Mouse (Mus musculus): ENCODE data around the gene Ndufaf4.
A peak's percentile ranks its signal among the peaks of the same experiment; 100 is the strongest.
"Not testable (repeated sequence)": the region's sequence is repeated elsewhere in the genome, so short reads cannot be mapped to it uniquely, and the experiment has no call there.

The Ndufaf4 gene

GRCm38 (mm10) chr4:24897851-24898515 is at the start of gene Ndufaf4:
TSS of gene Ndufaf4 (plus strand) at chr4:24898083.
- DNase-seq (ENCODE audit: low spot score in 2 of 2), result peak; percentile 99 to 100

GRCm38 (mm10) chr4:24850401-24851325 is 47.2 kb upstream of the Ndufaf4 start, which contains the start of gene Klhl32:
TSS of gene Klhl32 (minus strand) at chr4:24851124.
- DNase-seq (ENCODE audit: low spot score in 2 of 2), result peak; percentile 56 to 86

- no peak for DNase-seq (ENCODE audit: low spot score in 2 of 2)
Observed at GRCm38 (mm10) chr4:24865691-24866090, 32.2 kb upstream of the Ndufaf4 start.

GRCm38 (mm10) chr4:24869230-24869629 is 28.7 kb upstream of the Ndufaf4 start:
- DNase-seq (ENCODE audit: low spot score in 2 of 2), result no peak

GRCm38 (mm10) chr4:24889386-24889785 is 8.5 kb upstream of the Ndufaf4 start:
- DNase-seq (ENCODE audit: low spot score in 2 of 2), result not testable (repeated sequence)

GRCm38 (mm10) chr4:24892293-24892692 is 5.6 kb upstream of the Ndufaf4 start:
- not testable (repeated sequence) for DNase-seq (ENCODE audit: low spot score in 2 of 2)

GRCm38 (mm10) chr4:24894625-24895024 is 3.3 kb upstream of the Ndufaf4 start:
- DNase-seq (ENCODE audit: low spot score in 2 of 2), result no peak

- no peak for DNase-seq (ENCODE audit: low spot score in 2 of 2)
Observed at GRCm38 (mm10) chr4:24896829-24897228, 1.1 kb upstream of the Ndufaf4 start.

GRCm38 (mm10) chr4:24897351-24897750 is 532 bp upstream of the Ndufaf4 start:
- DNase-seq (ENCODE audit: low spot score in 2 of 2), result no peak

- DNase-seq (ENCODE audit: low spot score in 2 of 2), result no peak
Observed at GRCm38 (mm10) chr4:24898636-24899035, 753 bp downstream of the Ndufaf4 start.

GRCm38 (mm10) chr4:24899146-24899545 is 1.3 kb downstream of the Ndufaf4 start:
- no peak for DNase-seq (ENCODE audit: low spot score in 2 of 2)

- DNase-seq (ENCODE audit: low spot score in 2 of 2), result no peak
Observed at GRCm38 (mm10) chr4:24907745-24908144, 9.9 kb downstream of the Ndufaf4 start.

GRCm38 (mm10) chr4:24915631-24916030 is 17.7 kb downstream of the Ndufaf4 start:
- no peak for DNase-seq (ENCODE audit: low spot score in 2 of 2)

GRCm38 (mm10) chr4:24920006-24920577 is 22.2 kb downstream of the Ndufaf4 start:
- DNase-seq (ENCODE audit: low spot score in 2 of 2), result no peak

- DNase-seq (ENCODE audit: low spot score in 2 of 2), result no peak
Observed at GRCm38 (mm10) chr4:24924726-24925125, 26.8 kb downstream of the Ndufaf4 start.

GRCm38 (mm10) chr4:24928260-24928780 is 30.4 kb downstream of the Ndufaf4 start:
- DNase-seq (ENCODE audit: low spot score in 2 of 2), result no peak

GRCm38 (mm10) chr4:24928926-24929325 is 31.0 kb downstream of the Ndufaf4 start:
- no peak for DNase-seq (ENCODE audit: low spot score in 2 of 2)

- no peak for DNase-seq (ENCODE audit: low spot score in 2 of 2)
Observed at GRCm38 (mm10) chr4:24942728-24943424, 45.0 kb downstream of the Ndufaf4 start.

Measured in cerebellum, postnatal 4 days (tissue).